Mouse (Mus musculus) olfactory bulb, adult 2 months (tissue): ENCODE data around the gene Ppp1r9a.

ENCODE experiments used
- CTCF ChIP-seq: fragments of 200-500 bp; IDR thresholded peaks from 2 replicates; pipeline ENCODE4 v1.5.1; 2012; ENCODE audit warnings: low read depth, mild to moderate bottlenecking, low read length, moderate library complexity; ENCODE audit not compliant: insufficient read depth
- POLR2A ChIP-seq: fragments of 200-500 bp; IDR thresholded peaks from 2 replicates; pipeline ENCODE4 v1.6.1; 2012; ENCODE audit warnings: mild to moderate bottlenecking, low read depth, low read length, moderate library complexity; ENCODE audit not compliant: insufficient read depth

GRCm38 (mm10) chr6:4980113-4980512 lies 77.4 kb downstream of the Ppp1r9a start:
- TF ChIP-seq CTCF, result no peak
- TF ChIP-seq POLR2A, result no peak
